Mouse (Mus musculus): Measurements from ENCODE around the gene Gpr171. TPM values are rescaled to one million over a fixed set of nuclear protein-coding genes. Genes with fewer than 3 reads are reported as not detected.
"Not testable (repeated sequence)": the region's sequence is repeated elsewhere in the genome, so short reads cannot be mapped to it uniquely, and the experiment has no call there.

The Gpr171 gene
- polyA plus RNA-seq (2012; rRNA removed), result 1.6 and 2.0 TPM in 2 replicates

DNA sequence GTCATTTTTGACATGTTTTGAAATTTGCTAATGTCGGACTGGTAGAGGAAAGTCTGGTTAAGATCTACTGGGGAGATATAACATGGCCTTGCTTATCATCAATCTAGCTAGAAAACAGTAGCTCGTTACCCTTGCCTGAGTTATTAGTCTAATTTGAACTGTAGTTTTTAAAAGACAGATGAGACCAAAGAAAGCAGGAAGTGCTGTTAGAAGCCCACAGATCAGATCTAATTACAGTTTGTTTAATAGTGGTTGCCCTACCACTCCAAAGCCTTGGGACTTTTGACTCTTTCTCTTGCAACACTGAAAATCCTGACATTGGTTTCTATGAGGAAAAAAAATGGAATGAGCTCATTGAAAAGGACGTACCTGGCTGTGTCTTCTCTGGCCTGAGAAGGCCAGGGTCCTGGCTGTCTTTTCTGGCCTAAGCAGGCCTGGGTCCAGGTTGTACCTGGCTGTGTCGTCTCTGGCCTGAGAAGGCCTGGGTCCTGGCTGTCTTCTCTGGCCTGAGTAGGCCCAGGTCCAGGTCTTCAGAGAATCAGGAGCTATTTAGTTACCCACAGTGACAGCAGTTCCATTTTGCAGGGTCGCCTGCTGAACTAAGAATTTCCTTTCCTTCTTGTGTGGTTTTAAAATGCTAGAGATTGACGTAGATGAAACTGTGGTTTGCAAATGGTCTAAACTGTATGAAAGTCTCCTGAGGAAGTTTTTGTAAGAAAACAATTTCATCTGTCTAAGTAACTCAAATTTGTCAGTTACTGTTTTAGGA lies at the start of gene Gpr171:
Gpr171 (minus strand) TSS at position 604 of the 769 bp plus-strand sequence.
- WGBS, result 78% methylated on average over 6 of the region's 6 CpGs
- no peak for DNase-seq (ENCODE audit: low read depth, low spot score)

DNA sequence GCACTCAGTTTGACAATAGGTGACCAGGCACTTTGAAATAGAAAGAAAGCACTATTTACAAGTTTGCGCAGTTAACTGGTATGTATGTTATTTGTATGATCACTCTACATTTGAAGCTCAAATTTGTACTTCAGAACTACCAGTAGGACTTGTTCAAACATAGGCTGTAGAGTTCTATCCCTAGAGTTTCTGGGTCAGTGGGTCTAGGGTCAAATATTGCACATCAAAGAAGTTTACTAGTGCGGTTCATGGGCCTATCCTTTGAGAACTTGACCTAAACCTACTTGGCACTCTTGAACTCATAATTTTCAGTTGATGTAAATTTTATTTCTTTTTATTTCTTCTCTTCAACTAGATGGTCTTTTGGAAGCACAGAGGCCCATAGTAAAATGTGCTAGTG lies 49.0 kb upstream of the Gpr171 start:
- DNase-seq (ENCODE audit: low read depth, low spot score), result no peak
- WGBS, result 89% methylated on average over 2 of the region's 2 CpGs

DNA sequence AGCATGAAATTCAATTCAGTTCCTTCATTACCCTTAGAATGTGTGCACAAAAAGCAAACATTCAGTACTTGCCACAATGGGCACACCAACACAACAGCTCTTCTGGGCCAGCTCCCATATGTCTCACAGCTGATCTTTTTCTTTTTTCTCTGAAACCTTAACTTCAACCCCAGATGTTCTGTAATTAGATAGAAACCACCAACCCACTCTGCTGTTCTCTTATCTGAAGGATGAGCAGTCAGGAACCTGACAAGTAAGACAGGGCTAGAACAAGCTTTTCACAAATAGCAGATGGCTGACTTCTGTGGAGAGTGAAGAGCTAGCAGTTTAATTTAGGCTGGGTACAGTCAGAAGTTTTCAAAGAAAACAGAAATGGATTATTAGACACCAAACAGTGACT lies 48.0 kb upstream of the Gpr171 start:
- DNase-seq (ENCODE audit: low read depth, low spot score), result no peak

DNA sequence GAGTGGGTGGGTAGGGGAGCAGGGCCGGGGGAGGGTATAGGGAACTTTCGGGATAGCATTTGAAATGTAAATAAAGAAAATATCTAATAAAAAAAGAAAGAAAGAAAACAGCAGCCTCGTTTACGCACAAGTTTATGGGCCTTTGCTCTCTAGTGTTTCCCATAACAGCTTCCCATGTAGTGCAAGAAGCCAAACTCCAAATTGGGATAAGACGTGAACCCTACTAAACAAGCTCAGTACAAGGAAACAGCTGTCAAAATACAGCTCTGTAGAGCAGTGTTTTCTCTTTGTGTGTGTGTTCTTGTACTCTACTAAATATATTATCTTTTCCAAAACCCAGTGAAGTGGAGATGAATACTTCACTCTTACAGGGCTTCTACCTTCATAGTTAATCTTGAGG lies 43.6 kb upstream of the Gpr171 start:
- DNase-seq (ENCODE audit: low read depth, low spot score), result no peak
- 32% methylated on average over 5 of the region's 5 CpGs for WGBS

DNA sequence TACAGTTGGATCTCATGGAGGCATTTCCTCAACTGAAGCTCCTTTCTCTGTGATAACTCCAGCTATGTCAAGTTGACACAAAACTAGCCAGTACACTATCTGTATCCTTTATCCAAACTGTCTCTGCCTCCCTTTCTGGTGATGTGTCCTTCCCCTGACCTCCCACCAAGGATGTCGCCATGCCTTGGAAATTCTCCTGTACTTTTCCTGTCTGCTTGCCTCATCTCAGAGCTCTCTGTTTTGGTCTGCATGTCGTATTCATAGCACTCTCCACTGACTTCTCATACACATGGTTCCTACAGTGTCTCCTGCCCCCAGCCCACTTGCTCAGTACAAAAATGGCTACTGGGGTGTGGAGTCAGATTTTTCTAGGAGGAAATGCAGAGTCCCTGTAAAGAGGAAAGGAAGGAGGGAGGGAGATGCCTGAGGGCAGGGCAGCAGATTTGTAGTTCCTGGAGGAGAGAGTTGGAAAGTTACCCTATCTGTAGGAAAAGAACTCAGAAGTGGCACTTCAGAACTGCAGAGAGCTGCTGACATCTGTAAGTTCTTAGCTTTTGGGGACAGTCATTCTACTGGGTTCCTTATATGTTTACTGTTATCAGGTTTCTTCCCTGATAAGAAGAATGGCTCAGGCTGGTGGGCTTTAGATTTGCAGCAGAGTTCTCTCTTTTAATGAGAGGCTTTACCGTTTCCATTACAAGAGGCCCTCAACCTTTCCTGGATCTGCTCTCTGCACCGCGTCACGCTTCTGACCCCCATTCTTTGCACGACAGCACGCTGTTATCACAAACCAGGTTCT lies 40.1 kb upstream of the Gpr171 start:
- no peak for DNase-seq (ENCODE audit: low read depth, low spot score)
- 85% methylated on average over 8 of the region's 8 CpGs for WGBS

DNA sequence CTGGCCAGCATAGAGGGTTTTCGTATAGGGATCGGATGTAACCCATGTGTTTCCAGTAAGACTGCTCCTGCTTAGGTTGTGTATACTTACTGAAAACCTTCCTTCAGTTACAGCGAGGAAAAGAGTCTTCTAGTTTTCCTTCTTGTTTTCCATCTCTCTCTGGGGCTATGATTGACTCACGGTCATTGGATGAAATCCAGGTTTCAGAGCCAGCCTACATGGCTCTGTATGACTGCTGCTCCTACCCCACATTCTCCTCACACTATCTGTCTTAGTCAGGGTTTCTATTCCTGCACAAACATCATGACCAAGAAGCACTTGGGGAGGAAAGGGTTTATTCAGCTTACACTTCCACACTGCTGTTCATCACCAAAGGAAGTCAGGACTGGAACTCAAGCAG lies 39.3 kb upstream of the Gpr171 start:
- 87% methylated on average over 4 of the region's 4 CpGs for WGBS
- not testable (repeated sequence) for DNase-seq (ENCODE audit: low read depth, low spot score)

DNA sequence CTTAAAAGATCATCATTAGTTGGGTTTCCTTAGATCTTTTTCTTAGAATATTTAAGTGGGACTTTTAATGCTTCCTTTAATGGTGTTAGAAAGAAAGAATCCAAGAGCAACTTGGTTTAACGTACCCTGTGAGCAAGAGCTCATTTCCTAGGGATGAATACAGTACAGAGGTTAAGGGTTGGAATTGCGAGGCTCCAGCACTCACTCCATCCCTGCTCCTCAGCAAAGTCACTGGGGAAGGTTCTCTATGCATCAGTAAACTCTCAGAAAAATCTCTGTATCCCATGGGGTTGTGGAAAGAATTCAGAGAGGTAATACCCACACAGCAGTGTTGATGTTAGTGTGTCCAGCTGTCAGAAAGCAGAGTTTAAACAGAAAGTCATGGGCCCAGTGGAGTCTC lies 38.5 kb upstream of the Gpr171 start:
- WGBS, result 71% methylated on average over 2 of the region's 2 CpGs
- DNase-seq (ENCODE audit: low read depth, low spot score), result no peak

- DNase-seq (ENCODE audit: low read depth, low spot score), result no peak
Measured at GRCm38 (mm10) chr3:59139651-59140051, 38.0 kb upstream of the Gpr171 start.

GRCm38 (mm10) chr3:59138946-59139468 lies 37.4 kb upstream of the Gpr171 start:
- WGBS, result 75% methylated on average over 12 of the region's 12 CpGs
- DNase-seq (ENCODE audit: low read depth, low spot score), result no peak

- DNase-seq (ENCODE audit: low read depth, low spot score), result no peak
- 57% methylated on average over 5 of the region's 5 CpGs for WGBS
Measured at GRCm38 (mm10) chr3:59135911-59136653, 34.5 kb upstream of the Gpr171 start.

DNA sequence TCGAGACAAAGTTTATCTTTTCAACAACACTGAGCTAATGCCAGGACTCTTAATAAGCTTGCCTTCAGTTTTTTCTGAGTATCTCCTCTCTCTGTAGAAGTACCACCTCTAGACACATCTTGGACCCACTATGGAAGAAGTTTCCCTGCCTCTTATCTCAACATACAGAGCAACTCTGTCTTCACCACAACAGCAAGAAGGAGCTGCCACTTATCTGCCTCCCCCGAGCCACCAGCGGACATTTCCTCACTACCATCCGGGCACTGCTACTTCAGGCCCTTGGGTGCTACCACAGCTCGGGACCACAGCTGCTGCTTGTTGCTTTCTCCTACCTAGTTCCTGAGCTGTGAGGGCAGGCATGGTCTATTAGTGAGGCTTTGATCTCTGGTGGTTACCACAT lies 31.6 kb upstream of the Gpr171 start:
- WGBS, result 67% methylated on average over 5 of the region's 5 CpGs
- DNase-seq (ENCODE audit: low read depth, low spot score), result no peak

DNA sequence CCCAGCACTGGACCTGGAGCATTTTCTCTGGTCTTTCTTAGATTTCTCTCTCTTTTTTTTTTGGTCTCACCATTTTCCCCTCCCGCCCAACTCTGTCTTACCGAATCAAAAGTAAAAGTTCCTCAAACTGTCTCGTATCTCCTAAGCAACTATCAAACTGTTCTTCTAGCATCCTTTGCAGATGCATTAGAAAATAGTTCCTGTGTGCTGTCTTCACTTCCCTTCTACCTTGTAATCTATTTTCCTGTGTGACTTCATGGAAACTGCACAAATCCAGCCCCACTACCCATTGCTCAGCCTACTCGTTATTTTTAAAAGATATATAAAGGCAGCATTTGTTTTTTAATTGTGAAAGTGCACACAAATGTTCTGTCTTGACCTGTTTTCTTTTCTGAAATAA lies 30.3 kb upstream of the Gpr171 start:
- 76% methylated on average over 4 of the region's 4 CpGs for WGBS
- no peak for DNase-seq (ENCODE audit: low read depth, low spot score)

- no peak for DNase-seq (ENCODE audit: low read depth, low spot score)
- 57% methylated on average over 4 of the region's 4 CpGs for WGBS
Measured at GRCm38 (mm10) chr3:59131081-59131480, 29.5 kb upstream of the Gpr171 start.

DNA sequence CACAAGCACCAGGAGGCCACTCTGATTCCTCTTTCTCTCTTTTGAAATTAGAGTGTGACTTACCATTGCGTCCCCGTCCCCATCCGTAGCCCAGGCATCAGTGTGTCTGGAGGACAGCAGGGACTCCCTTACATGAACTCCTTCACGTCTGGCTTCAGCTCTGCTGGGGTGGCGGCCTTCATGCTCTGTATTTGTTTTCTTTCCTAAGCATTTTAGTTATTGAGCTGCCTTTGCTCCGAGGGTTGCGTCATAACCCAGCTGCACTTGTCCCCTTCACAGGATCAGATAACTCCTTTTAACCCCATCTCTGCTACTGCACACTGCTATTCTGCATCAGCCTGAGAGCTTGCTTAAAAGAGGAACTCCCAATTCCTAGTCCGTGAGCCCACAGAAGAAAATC lies 28.8 kb upstream of the Gpr171 start:
- DNase-seq (ENCODE audit: low read depth, low spot score), result no peak
- 40% methylated on average over 8 of the region's 8 CpGs for WGBS

GRCm38 (mm10) chr3:59129547-59129946 lies 27.9 kb upstream of the Gpr171 start:
- WGBS, result 45% methylated on average over 3 of the region's 3 CpGs
- no peak for DNase-seq (ENCODE audit: low read depth, low spot score)

DNA sequence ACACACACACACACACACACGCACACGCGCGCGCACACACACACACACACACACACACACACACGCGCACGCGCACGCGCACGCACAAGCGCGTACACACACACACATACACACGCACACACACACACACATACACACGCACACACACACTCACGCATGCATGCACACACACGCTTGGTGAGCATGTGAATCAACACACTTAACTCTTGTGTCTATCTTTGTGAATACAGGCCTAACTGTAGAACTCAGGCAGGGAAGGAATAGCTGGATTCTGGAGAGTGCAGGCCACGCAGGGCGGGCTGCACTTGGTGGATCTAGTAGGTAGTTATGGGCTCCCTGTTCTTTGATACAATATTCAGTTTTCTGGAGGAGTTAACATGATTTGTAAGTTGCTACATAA lies 27.1 kb upstream of the Gpr171 start:
- no peak for DNase-seq (ENCODE audit: low read depth, low spot score)
- WGBS, result 77% methylated on average over 20 of the region's 20 CpGs

DNA sequence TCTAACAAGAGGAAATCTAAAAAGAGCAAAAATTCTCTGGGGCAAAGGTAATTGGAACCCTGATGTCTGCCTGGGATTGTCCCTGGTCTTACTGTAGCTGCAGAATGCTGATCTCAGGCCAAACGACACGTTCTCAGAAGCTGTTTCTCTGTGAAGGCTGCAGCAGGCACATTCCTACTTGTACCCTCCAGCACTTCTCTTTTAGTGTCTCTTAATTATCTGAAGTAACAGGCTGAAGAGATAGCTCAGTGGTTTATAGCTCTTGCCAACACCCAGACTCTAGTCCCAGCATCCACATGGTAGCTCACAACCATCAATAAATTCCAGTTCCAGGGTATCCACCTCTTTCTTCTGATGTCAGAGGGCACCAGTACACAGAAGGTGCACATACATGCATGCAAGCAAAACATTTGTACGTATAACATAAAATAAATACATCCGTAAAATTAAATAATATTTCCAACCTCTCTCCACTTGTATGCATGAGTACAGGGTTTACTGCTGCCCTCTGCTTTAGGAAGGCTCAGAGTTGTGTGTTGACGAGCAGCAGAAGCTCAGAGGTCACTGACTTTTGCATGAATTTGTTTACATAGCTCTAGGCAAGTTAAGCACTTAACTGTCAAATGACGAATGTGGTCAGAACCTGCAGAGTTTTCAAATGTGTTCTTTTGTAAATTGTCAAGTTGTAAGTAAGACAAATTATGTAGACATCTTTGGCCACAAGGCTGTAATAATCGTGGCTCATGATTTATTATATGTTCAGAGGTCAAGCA lies 24.3 kb upstream of the Gpr171 start:
- no peak for DNase-seq (ENCODE audit: low read depth, low spot score)
- 24% methylated on average over 7 of the region's 7 CpGs for WGBS

GRCm38 (mm10) chr3:59125022-59125421 lies 23.4 kb upstream of the Gpr171 start:
- DNase-seq (ENCODE audit: low read depth, low spot score), result no peak
- WGBS, result 58% methylated on average over 5 of the region's 5 CpGs

DNA sequence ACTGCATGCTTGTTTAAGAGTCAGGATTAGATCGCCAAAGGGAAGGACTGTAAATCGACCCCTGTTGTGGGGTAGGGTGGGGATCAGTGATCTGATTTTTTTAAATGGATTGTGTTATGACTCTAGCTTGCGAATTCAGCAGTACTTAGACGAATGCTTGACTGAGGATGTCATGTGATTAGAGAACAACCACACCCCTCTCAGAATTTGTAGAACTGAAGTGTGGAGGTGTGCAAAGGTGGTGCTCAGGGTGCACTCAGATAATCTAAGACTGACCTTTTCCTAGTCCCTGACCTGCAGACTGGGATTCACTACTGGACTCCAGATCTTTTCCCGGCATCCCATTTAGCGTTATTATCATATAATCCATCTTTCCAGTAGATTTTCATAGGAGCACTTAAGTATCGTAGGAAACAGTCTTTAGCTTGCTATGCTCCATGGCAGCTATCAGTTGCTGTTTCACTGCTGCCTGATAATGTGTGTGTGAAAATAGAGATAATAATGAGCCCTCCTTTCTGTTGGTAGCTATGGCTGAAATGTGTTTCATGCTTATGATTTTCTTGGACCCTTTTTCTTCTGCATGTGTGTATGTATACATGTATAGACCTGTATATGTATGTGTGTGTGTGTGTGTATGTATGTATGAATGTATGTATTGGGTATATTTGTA lies 20.3 kb upstream of the Gpr171 start:
- 62% methylated on average over 7 of the region's 7 CpGs for WGBS

More for the DNA sequence above, 20.3 kb upstream of the Gpr171 start:
- DNase-seq (ENCODE audit: low read depth, low spot score), result no peak
